Mouse (Mus musculus): ENCODE results near the gene Mast3.
A peak's percentile ranks its signal among the peaks of the same experiment; 100 is the strongest.

Mast3 gene

DNA sequence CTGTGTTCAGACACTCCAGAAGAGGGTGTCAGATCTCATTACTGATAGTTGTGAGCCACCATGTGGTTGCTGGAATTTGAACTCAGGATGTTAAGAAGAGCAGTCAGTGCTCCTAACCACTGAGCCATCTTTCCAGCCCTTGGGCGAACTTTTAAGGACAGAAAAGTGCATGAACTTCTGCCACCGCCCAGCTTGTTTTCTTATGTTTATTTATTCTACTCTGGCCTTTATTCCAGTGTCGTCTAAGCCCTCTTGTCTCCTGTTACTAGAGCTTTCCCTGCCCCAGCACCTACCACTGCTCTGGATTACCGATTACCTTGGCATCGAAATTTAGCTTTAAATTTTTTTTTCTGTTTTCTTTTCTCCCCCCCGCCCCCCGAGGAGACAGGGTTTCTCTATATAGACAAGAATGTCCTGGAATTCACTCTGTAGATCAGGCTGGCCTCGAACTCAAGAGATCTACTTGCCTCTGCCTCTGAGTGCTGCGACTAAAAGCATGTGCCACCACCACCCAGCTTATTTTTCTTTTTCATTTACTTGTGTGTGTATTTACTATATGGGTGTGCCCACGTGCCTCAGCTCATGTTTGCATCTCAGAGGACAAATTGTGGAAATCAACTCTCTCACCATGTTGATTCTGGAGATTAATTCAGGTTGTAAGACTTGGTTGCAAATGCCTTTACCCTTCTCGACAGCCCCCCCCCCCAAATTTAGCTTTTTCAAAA lies 1.9 kb downstream of the Mast3 start:
- no peak for DNase-seq

DNA sequence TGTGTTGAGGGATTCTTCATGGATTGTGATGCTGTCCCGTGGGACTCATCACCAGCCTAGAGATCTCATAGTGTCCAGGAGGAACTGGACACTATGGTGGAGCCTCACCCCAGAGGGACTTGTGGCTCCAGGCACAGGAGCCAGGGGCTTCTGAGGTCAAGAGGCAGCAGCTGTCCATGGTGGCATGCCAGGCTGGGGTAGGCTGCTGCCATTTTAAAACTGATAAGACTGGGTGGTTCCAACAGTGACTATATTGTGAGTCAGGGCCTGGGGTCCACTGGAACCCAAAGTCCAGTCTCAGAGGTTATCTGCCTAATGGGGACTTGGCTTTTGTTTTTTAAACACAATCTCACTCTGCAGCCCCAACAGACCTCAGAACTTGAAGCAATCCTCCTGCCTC lies 3.0 kb downstream of the Mast3 start:
- DNase-seq, result no peak

DNA sequence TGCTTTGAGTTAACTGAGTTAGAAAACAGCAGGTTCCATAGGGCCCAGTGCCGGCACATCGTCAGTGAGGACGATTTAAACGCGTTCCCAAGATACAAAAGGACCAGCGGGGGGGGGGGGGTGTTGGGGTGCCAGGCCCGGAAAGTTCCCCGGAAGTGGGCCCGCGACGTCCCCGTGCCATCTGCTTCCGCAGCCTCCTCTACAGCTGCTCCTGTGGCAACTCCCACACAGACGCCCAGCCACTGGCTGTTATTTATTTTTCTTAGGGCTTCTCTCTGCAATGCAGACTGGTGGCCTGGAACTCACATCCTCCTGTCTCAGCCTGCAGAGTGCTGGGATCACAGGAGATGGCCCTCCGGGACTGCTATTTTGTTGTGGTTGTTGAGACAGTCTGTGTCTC lies 3.7 kb downstream of the Mast3 start:
- peak; percentile 77 for DNase-seq

DNA sequence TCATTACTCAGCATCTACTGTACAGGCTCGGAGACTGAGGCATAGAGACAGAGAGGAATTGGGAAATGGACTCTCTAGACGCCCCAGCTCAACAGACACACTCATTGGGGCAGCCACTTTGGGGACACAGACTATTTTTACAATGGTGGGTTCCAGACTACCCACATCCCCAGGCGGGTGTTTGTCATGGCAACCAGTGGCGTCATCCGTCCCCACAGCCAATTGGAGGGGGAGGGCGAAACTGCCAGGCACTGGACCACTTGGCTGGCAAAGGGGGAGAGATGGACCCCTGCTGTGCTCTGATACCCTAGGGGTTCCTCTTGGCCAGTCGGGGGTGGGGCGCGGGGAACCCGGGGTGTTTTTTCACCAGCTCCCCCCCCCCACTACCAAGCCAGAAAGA lies 4.2 kb downstream of the Mast3 start:
- DNase-seq, result peak; percentile 55

DNA sequence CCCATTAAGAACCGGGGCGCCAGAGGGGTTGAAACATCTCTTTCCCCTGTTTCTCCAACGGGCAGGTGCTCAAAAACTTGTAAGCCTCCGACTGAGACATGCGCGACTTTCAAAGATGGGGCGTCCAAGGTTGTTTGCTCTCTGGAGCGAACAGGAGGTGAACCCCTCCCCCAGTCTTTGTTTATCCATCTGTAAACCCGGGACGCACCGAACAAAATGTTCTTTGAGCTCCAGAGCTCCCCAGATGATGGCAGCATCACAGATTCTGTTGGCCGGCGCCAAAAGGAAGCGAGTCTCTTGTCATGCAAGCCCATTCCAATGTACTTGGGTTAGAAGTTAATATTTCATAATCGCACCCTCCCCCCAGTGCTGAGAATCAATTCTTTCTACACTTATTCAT lies 6.6 kb downstream of the Mast3 start:
- DNase-seq, result no peak

DNA sequence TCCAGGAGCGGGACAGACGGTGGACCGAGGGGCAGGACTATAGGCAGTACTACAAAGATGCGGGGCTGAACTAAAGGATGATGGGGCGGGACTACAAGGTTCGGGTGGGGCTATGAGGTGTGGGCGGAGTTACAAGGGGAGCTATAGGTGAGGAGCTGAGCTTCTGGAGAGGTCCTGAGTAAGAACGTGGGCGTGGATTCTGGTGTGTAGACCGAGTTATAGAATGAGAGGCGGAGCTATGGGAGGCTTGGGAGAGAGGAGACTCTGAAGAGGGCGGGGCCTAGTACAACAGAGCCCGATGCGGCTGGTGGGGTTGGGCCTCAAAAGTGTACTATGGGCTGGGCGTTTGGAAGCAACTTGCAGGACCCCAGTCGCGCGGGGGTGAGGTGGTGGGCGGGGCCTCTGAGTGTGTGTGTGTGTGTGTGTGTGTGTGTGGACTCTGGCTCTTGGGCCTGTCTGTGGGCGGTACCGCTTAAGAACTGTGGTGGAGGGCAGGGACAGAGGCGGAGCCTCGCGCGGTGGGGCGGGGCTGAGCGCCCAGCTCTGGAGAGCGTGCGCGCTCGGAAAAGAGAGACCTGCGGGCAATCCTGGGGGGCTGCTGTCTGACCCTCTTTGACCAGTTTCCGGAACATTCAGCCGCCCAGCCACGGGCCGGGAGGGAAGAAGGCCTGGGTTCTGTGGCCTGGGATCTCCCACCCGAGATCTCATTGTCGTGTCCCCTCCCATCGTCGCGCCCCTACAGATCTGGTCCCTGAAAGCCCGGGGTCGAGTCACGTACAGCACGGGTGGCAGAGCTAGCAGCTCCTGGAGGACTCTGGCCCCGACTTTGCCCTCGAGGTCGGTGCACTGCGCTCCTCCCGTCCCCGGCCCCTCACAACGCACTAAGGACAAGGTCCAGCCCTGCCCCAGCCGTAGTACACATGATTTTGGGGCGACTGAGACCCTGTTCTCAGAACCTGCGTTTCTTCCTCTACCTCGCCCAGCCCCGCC lies 7.5 kb downstream of the Mast3 start:
- DNase-seq, result peak; percentile 89

DNA sequence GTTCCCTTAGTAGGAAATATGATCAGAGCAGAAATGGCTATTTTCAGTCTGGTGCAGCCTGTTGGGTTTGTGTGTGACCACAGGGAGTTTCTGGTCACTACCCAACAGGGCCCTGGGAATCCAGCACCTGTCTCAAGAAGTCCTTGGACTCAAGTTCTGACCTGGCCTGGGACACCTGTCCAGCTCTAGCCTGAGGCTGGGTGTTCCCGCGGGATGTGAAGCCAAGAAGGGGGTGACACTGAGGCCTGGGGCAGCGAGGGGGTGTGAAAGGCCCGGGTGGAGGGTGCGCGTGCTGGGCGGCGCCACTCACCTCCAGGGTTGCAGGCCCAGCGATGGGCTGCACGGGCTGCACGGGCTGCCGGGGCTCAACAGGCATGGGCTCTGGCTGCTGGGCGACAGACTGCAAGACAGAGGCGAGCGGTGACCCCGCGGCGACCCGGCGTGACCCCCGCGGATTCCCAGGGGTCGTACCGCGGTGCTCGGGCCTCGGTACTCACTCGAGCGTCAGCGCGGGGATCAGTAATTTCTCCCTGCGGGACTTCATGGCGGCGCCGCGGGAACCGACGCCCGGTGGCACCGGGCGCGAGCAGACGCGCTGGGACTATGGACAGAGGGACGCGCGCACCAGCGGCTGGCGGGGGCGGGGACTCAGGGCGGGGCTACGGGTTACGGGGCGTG lies 8.3 kb downstream of the Mast3 start:
- no peak for DNase-seq

DNA sequence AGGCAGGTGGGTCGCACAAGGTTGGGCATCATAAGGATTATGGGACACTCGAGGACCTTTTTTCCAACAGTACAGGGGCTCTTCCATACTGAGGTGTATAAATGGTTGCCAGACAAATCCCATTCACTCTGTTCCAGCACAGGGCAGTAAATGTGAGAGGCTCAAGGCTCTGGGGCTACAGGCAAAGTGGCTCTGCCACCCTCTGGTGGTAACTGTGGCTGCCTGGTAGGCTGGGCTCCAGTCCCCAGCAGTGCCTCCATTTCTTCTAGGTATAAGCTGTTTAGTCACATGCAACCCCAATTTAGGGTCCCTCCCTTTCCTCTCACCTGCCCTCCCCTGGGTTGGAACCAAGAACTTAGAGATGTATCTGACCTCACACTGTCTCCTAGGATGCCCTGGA lies 9.5 kb downstream of the Mast3 start:
- no peak for DNase-seq

DNA sequence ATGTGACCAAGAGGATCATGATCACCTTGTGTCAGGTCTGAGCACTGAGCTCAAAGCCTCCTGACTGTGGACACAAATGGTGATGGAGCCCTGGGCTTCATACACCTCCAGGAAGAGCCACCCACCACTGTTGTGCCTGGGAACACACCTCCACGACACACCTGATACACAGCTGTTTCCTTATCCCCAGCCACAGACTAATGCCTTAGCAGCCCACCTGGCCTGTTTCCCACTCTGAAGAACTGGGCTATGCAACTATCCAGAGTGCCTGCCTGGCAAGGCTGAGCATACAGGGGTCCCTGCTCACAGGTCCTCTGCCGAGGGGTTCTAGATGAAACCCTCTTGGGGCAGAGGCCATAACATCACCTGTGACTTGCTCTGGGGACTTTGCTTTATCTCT lies 10.6 kb downstream of the Mast3 start:
- DNase-seq, result no peak

DNA sequence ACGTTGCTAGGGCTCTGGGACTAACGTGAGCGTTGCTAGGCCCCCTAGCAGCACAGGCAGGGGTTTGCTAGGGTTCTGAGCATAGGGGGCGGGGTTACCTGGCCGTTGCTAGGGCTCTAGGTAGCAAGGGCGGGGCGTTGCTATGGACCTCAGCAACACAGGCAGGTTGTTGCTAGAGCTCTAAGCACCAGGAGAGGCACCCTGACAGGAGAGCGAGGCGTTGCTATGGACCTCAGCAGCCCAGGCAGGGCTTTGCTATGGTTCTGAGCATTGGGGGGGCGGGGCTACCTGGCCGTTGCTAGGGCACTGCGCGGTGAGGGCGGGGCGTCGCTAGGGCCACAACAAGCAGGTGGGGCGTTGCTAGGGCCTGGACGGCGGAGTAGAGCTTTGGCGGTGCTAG lies 12.2 kb downstream of the Mast3 start:
- DNase-seq, result peak; percentile 82

DNA sequence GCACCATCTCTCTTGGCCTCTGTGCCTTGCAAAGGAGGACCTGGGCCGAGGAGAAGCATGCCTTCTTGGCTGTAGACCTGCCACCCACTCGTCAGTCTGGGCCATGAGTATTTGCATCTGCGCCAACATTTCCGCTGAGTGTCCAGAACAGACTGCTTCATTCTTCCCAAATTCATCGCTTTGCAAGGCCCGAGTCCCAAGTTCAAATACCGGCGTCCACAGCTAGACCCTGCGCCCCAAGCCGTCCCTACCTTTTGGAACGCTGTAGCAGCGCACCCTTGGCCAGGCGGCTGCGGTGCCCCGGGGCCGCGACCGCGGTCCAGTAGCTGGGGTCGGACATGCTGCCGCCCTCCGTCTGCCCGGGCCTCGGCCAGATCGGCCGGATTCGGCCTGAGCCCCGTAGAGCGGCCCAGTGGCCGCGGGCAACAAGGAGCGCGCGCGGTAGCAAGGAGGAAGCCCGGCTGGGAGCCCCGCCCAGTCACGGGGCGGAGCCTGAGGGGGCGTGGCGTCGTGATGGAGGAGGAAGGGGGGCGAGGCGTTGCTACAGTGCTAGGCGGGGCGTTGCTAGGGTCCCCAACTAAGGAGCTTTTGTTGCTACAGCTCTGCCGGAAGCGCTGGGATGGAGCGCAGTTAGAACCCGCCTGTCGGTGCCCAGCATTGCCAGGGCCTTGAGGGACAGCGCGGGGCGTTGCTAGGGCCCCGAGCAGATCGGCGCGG lies 12.7 kb downstream of the Mast3 start:
- peak; percentile 100 for DNase-seq

DNA sequence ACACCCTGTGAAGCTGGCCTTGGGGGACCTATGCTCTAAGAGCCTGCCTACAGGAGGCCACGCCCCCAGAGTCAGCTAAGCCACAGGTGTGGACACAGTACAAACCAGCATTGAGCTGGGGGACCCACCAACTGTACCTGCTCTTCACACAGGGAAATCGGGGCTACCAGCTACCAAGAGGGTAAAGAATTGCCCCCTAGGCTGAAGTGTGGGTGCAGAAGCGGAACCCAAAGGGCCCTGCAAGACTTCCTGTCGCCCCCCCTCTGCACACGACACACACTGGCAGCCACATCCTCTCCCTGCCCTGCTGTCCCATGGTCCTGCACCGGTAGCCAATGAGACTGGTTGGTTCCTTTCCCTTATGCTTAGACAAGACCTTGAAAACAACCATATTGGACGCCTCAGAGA lies 13.6 kb downstream of the Mast3 start:
- peak; percentile 82 for DNase-seq

DNA sequence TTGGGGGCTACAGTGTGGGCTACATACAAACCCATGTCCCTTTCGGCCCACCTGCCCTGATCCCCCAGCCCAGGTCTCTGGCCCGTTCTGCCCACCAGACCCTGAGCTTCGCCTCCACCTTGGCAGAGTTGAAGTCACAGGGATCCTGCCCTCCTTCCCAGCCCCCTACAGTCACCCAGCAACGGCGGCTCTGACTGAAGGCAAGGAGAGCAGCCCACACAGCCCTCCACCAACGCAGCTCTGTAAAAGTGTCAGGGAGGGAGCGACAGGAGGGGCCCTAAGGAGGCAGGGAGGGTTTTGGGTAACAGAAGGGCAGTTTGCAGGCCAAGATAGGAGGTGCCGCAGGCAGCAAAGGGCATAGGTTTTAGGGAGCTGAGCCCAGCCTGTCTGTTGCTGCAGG lies 14.0 kb downstream of the Mast3 start:
- peak; percentile 55 for DNase-seq

DNA sequence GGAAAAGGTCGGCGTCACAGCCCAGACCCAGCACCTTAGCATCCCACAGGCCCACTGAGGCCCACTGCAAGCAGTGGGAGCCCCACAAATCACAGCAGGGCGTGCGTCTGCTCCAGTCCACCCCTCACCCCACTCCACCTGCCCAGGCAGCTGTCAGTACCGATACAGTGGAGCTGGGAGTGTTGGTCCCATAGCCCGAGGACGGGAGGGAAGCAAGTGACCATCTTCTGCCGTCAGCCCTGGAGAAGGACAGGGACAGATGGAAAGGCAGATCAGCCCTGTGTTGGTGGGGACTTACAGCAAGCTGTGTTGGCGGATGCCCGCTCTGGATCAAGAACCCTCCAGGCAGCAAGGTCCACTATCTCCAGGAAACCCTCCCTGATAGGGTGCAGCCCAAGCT lies 15.8 kb downstream of the Mast3 start:
- DNase-seq, result no peak

DNA sequence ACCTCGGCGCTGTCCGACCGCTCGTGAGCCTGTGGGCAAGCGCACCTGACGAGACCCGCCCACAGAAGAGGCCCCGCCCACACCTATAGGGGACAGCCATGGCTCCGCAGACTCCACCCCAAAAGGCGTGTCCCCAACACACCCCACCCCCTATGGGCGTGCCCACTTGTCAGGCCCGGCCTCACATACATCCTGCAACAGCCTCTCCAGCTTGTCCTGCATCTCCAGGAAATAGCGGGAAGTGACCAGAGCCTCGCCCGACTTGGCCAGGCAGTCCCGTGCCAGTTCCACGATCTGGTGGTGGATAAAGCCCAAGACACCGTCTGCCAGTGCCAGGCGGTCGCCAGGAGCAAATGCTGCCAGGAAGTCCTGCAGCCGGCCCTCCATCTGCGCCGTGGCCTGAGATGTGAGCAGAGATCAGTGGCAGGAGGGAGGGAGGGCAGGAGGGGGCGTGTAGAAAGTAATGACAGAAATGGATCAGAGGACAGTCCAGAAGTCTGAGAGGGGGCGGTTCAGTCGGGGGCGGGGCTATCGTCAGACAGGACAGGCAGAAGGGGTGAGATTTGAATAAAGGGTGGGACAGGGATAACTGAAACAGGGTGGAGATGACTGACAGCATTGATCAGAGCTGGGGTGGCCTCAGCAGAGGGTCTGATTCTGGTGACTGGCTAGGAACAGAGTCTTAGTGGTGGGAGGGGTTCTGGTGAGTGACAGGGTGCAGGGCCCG lies 16.8 kb downstream of the Mast3 start:
- peak; percentile 43 for DNase-seq

DNA sequence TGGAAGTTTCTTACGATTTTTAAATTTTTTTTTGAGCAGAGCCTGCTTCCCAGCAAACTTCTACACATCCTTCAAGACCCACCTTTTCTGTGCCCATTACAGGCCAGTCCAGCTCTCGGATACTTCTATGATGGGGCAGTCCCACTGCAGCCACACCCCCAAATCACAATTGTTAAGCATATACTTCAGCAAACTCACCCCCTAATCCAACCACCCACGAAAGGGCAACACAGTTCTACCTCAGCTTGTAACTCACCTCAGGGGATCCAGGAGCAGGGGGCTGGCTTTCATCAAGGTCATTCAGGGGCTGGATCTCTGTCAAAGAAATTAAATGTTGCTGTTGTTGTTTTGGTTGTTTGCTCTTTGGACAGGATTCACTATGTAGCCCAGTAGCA lies 17.8 kb downstream of the Mast3 start:
- no peak for DNase-seq

DNA sequence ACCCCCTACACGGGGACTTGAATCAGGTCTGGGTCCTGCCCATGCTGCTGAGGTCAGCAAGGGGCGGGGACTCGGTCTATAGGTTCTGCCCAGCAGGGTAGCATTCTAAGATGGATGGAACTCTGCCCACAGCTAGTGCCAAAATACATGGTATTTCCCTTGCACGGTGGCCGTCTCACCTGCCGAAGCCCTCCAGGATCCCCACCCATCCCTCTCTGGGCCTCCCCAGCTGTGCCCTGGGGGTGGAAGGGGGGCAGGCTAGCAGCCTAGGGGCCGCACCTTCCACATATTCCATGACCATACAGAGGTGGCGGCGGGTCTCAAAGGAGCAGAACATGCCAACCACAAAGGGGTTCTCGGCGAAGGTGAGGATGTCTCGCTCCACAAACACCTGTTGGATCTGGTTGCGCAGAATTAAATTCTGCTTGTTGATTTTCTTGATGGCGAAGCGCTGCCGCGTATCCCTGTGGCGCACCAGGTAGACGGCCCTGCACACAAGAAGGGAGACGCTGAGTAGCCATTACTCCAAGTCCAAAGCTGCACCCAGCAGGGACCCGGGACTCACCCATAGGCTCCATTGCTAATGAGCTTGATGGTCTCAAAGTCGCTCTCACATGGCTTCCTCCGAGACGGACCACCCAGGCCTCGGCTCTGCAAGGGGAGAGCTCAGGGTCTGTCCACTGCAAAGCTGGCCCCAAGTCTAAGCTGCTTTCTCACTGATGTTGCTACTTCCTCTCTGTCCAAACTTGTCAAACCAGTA lies 18.4 kb downstream of the Mast3 start:
- no peak for DNase-seq

DNA sequence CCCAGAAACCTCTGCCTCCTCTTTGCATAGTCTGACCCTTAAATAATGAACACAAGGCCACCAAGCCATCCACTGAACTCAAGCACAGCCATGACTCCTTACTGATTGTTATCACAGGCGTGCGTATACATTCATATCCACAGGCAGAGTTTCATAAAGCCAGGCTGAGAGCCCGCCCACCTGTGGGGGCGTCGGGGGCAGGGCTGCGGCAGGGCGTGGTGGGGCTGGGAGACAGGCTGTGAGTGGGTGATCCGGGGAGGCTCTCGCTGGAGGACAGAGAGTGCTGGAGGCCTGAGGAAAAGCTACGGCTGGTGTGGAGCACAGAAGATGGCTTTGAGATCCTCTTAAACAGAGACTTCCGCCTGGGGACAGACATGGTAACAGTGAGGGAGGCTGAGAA lies 24.8 kb downstream of the Mast3 start:
- DNase-seq, result no peak

DNA sequence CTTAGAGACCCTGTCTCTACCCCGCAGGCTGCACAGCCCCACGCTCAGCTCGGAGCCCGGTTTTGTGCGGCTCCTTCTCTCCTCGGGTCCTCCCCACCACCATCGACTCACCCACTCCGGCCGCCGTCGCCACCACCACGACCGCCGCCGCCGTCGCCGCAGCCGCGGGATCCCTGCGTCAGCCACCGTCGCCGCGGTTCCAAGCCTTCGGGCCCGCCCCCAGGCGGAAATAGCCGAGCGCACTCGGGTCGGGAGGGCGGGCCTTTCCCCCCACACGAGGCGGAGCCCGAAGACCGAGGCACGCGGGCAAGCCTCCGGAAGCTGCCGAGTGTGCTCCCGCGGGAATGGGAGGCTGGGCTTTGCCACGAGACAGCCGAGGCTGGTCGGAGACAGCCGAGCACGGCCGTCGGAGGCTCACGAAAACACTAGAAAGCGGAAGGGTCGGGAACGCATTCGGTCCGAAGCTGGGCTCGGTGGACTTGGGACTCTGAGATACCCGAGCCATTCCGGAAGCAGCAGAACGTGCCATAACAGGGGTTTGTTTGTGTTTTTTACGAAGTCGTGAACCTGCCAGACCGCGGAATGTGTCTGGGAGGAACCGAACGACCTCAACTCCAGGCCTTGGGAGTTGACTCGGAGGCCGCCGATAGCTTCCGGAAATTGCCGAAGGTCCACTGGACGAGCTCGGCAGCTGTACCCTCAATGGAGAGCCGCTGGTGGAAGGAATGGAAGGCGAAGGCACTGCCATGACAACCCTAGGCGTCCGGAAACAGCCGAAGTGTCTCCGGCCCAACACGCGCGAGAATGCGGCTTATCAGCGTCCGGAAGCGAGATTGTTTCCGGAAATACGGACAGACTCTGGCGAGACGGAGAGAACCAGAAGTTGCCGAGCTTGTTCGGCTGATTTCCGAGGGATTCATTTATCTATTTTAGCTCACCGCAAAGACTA lies 28.1 kb downstream of the Mast3 start, which contains the start of gene Pik3r2:
Gene Pik3r2, minus strand, starts transcription at position 218 of the 949 bp plus-strand sequence.
- peak; percentile 99 for DNase-seq

DNA sequence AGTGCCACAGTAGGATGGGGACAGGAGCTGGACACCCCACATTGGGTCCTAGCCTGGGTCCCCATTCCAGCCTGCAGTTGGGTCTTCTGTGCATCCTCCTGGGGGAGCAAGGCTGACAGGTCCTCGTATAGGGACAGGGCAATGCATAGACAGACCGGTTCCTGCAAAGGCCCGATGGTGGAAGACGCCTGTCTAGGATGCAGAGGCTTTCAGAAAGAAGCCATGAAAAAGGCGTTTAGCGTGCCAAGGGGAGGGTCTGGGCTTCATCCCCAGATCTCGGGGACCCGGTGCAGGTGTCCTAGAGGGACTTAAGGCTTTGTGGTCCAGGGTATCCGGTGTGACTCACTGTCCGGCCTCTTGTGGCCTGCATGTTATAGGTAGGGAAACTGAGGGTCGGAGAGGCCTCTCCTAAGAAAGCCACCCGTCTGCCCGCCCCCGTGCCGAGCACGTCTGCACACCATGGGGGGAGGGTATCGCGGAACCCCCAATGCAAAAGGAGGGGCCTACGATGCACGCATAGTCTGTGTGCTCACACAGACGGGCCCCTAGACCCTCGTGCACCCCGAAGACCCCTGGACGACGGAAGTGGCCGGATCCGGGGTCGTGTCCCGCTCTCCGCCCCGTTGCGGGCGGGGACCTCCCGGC lies 28.9 kb downstream of the Mast3 start:
- no peak for DNase-seq

Measured in thymus, postnatal 4 days (tissue).